Mouse (Mus musculus) CH12.LX (cell line): ENCODE data around the gene Klhdc2.

ENCODE experiments used
- CTCF ChIP-seq, 2 experiments: IDR thresholded peaks in 1 of 2; conservative IDR thresholded peaks in 1 of 2; 2 replicates each; pipeline ENCODE4 v1.5.1; 2011 to 2012; ENCODE audit warnings: low read depth in 2 of 2, low read length in 2 of 2, improper control_type of control experiment in 1 of 2, inconsistent platforms in 1 of 2, mild to moderate bottlenecking in 1 of 2, moderate library complexity in 1 of 2
- ELF1 ChIP-seq: IDR thresholded peaks from 2 replicates; pipeline ENCODE4 v1.6.1; 2014; ENCODE audit warnings: low read depth, mild to moderate bottlenecking, inconsistent platforms, low read length, improper control_type of control experiment
- EP300 ChIP-seq: IDR thresholded peaks from 2 replicates; pipeline ENCODE4 v1.6.1; 2011; ENCODE audit warnings: low read length, improper control_type of control experiment
- JUN ChIP-seq: IDR thresholded peaks from 2 replicates; pipeline ENCODE4 v1.6.1; 2011; ENCODE audit warnings: low read depth, mild to moderate bottlenecking, low read length, improper control_type of control experiment, moderate library complexity; ENCODE audit not compliant: insufficient read depth
- MAFK ChIP-seq: IDR thresholded peaks from 2 replicates; pipeline ENCODE4 v1.6.1; 2011; ENCODE audit warnings: low read length, improper control_type of control experiment; ENCODE audit not compliant: insufficient replicate concordance
- MEF2A ChIP-seq: IDR thresholded peaks from 2 replicates; pipeline ENCODE4 v1.6.1; 2014; ENCODE audit warnings: low read depth, mild to moderate bottlenecking, inconsistent platforms, low read length, improper control_type of control experiment, borderline replicate concordance
- MXI1 ChIP-seq: IDR thresholded peaks from 2 replicates; pipeline ENCODE4 v1.6.1; 2011; ENCODE audit warnings: mild to moderate bottlenecking, low read depth, low read length, improper control_type of control experiment
- POLR2A ChIP-seq: IDR thresholded peaks from 2 replicates; pipeline ENCODE4 v1.6.1; 2011; ENCODE audit warnings: low read depth, mild to moderate bottlenecking, improper control_type of control experiment, low read length
- USF1 ChIP-seq: IDR thresholded peaks from 2 replicates; pipeline ENCODE4 v1.6.1; 2014; ENCODE audit warnings: low read depth, mild to moderate bottlenecking, inconsistent platforms, low read length, improper control_type of control experiment
- ZNF384 ChIP-seq: IDR thresholded peaks from 2 replicates; pipeline ENCODE4 v1.6.1; 2012; ENCODE audit warnings: low read depth, low read length, improper control_type of control experiment, inconsistent platforms

- TF ChIP-seq CTCF (conservative IDR thresholded peaks at IDR 0.05 in 1 of 2, IDR thresholded peaks at IDR 0.05 in 1 of 2; ENCODE audit: low read depth in 2 of 2, low read length in 2 of 2) (no peak), ELF1 (no peak), MXI1 (no peak), JUN (no peak), MEF2A (no peak), MAFK (no peak), USF1 (no peak), EP300 (no peak), POLR2A (no peak), ZNF384 (no peak)
These were observed 46.7 kb upstream of the Klhdc2 start for GRCm38 (mm10) chr12:69249766-69250165.
